Mouse (Mus musculus) G1E (cell line): ENCODE measurements at regions not wholly inside any gene's neighbourhood (a gene's known extent, or its start where the extent isn't known, plus 50 kb on each side); places are given as distances from the start of the nearest gene placed in this dataset.
"Not testable (repeated sequence)": the region's sequence is repeated elsewhere in the genome, so short reads cannot be mapped to it uniquely, and the experiment has no call there.

Source experiments
- ATAC-seq: 2 replicates; pipeline ENCODE4 v1.8.0; 2016; ENCODE audit warnings: mild to moderate bottlenecking; ENCODE audit not compliant: insufficient number of reproducible peaks, poor library complexity, low FRiP score, severe bottlenecking; ENCODE audit errors: extremely low read depth
- DNase-seq: peaks from one replicate; pipeline ENCODE4 v3.0.0; 2012; ENCODE audit warnings: low spot score
- H3K27me3 ChIP-seq: 2 replicates; pipeline ENCODE4 v1.6.1; 2012; ENCODE audit warnings: mild to moderate bottlenecking, low read length, inconsistent platforms; ENCODE audit not compliant: insufficient read depth
- H3K36me3 ChIP-seq: replicated peaks from 2 replicates; pipeline ENCODE3; 2012; ENCODE audit warnings: mild to moderate bottlenecking, inconsistent platforms
- H3K4me1 ChIP-seq: 2 replicates; pipeline ENCODE4 v1.6.1; 2012; ENCODE audit warnings: low read depth, low read length, inconsistent platforms, mixed read lengths; ENCODE audit not compliant: insufficient read depth
- H3K4me3 ChIP-seq: 2 replicates; pipeline ENCODE4 v1.5.1; 2012; ENCODE audit warnings: low read depth, mild to moderate bottlenecking, inconsistent platforms, low read length, moderate library complexity, mixed read lengths
- H3K9me3 ChIP-seq: replicated peaks from 2 replicates; pipeline ENCODE4 v1.6.1; 2012; ENCODE audit warnings: inconsistent platforms
- CTCF ChIP-seq: IDR thresholded peaks from 2 replicates; pipeline ENCODE4 v1.5.1; 2012; ENCODE audit warnings: low read depth, low read length, inconsistent platforms, mixed read lengths
- GATA1 ChIP-seq: IDR thresholded peaks from 2 replicates; pipeline ENCODE4 v1.6.1; 2012; ENCODE audit warnings: borderline replicate concordance, low read length, inconsistent platforms, mixed read lengths
- GATA2 ChIP-seq: IDR thresholded peaks from 2 replicates; pipeline ENCODE4 v1.6.1; 2012; ENCODE audit warnings: low read depth, low read length, inconsistent platforms, borderline replicate concordance
- POLR2AphosphoS5 ChIP-seq: IDR thresholded peaks from 2 replicates; pipeline ENCODE4 v1.6.1; 2012; ENCODE audit warnings: low read depth, low read length, inconsistent platforms; ENCODE audit not compliant: insufficient replicate concordance
- TAL1 ChIP-seq: conservative IDR thresholded peaks from 2 replicates; pipeline ENCODE4 v1.6.1; 2012; ENCODE audit warnings: low read depth, low read length, inconsistent platforms, mixed read lengths

DNA sequence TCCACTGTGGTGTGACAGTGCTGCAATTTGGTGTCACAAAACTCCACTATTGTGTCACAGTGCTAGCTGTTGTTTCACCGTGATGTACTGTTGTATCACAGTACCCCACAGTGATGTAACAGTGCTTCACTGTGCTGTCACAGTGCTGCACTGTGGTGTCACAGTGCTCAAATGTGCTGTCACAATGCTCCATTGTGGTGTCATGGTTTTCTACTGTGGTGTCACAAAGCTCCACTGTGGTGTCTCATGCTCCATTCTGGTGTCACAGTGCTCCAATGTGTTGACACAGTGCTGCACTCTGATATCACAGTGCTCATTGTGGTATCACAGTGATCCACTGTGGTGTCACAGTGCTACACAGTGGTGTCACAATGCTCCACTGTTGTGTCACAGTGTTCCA lies 91.3 kb upstream of the Scaf8 start:
- Histone ChIP-seq H3K36me3 (no peaks in the 10 kb centered on the region), H3K27me3 (no peaks in the 10 kb centered on the region), H3K4me3 (no peak overlapping the region), H3K9me3 (peaks cover 85% of the 10 kb centered on the region), H3K4me1 (no peaks in the 10 kb centered on the region)
- DNase-seq (no peak), ATAC-seq (no peak)
- no peak for TF ChIP-seq GATA1
- TF ChIP-seq TAL1 = no peak
- TF ChIP-seq GATA2 = no peak
- TF ChIP-seq POLR2AphosphoS5 = no peak
- TF ChIP-seq CTCF = no peak

DNA sequence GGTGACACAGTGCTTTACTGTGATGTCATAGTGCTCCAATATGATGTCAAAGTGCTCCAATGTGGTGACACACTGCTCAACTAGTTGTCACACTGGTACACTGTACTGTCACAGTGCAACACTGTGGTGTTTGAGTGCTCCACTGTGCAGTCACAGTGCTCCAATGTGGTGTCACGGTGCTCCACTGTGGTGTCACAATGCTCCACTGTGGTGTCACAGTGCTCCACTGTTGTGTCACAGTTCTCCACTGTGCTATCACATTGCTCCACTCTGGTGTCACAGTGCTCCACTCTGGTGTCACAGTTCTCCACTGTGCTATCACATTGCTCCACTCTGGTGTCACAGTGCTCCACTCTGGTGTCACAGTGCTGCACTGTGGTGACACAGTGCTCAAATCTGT lies 87.9 kb upstream of the Scaf8 start:
- ATAC-seq, H3K27me3 ChIP-seq, H3K4me3 ChIP-seq, H3K36me3 ChIP-seq, DNase-seq, H3K4me1 ChIP-seq: not testable (repeated sequence)
- peaks cover 86% of the 10 kb centered on the region for H3K9me3 ChIP-seq

DNA sequence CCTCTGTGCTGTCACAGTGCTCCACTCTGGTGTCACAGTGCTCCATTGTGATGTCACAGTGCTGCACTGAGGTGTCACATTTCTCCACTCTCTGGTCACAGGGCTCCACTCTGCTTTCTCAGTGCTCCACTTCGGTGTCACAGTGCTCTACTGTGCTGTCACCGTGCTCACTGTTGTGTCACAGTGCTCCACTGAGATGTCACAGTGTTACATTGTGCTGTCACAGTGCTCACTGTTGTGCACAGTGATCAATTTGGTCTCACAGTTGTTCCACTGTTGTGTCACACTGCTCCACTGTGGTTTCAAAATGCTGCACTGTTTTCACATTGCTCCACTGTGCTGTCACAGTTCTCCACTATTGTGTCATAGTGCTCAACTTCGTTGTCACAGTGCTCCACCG lies 87.4 kb upstream of the Scaf8 start:
- no peaks in the 10 kb centered on the region for H3K27me3 ChIP-seq
- H3K4me1 ChIP-seq = no peaks in the 10 kb centered on the region; the same call in 1 of the 2 replicates
- no peaks in the 10 kb centered on the region for H3K36me3 ChIP-seq
- H3K4me3 ChIP-seq = no peak overlapping the region
- peaks cover 86% of the 10 kb centered on the region for H3K9me3 ChIP-seq
- no peak for TF ChIP-seq TAL1
- no peak for TF ChIP-seq GATA2
- TF ChIP-seq GATA1 = no peak
- TF ChIP-seq CTCF = no peak
- no peak for TF ChIP-seq POLR2AphosphoS5
- ATAC-seq = no peak
- DNase-seq = no peak

DNA sequence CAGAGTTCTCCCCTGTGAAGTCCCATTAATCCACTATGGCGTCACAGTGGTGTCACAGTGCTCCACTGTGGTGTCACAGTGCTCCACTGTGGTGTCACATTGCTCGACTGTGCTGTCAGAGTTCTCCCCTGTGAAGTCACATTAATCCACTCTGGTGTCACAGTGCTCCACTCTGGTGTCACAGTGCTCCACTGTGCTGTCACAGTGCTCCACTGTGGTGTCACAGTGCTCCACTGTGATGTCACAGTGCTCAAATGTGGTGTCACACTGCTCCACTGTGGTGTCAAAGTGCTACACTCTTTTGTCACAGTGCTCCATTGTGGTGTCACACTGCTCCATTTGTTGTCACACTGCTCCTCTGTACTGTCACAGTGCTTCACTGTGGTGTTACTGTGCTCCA lies 85.0 kb upstream of the Scaf8 start:
- H3K27me3 ChIP-seq, DNase-seq, ATAC-seq, H3K4me1 ChIP-seq, H3K36me3 ChIP-seq, H3K4me3 ChIP-seq: not testable (repeated sequence)
- peaks cover 85% of the 10 kb centered on the region for H3K9me3 ChIP-seq

DNA sequence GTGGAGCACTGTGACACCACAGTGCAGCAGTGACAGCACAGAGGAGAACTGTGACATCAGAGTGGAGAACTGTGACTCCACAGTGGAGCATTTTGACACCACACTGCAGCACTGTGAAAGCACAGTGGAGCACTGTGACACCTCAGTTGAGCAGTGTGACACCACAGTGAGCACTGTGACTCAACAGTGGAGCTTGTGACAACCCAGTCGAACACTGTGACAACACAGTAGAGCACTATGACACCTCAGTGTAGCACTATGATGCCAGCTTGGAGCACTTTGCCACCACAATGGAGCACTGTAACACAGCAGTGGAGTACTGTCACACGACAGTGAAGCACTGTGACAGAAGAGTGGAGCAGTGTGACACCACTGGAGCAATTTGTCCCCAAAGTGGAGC lies 79.7 kb upstream of the Scaf8 start:
- Histone ChIP-seq H3K4me3 (no peak overlapping the region), H3K27me3 (no peaks in the 10 kb centered on the region), H3K36me3 (no peaks in the 10 kb centered on the region), H3K9me3 (peaks cover 40% of the 10 kb centered on the region), H3K4me1 (no peaks in the 10 kb centered on the region; the same call in 1 of the 2 replicates)
- no peak for DNase-seq
- no peak for ATAC-seq
- TF ChIP-seq CTCF (no peak), GATA1 (no peak), GATA2 (no peak), POLR2AphosphoS5 (no peak), TAL1 (no peak)

DNA sequence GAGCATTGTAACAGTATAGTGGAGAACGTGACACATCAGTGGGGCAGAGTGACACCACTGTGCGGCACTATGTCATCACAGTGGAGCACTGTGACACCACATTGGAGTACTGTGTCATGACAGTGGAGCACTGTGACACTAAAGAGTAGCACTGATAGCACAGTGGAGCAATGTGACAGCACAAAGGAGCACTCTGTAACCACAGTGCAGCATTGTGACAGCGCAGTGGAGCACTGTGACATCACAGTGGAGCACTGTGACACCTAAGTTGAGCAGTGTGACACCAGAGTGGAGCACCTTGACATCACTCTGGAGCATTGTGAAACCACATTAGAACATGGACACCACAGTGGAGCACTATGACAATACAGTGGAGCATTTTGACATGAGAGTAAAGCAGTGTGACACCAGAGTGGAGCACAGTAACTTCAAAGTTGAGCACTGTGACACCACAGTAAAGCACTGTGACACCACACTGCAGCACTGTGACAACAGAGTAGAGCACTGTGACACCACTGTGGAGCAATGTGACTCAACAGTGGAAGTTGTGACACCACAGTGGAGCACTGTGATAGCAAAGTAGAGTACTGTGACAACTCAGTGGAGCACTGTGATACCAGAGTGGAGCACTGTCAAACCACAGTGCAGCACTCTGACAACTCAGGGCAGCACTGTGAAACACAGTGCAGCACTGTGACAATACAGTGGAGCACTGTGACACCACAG lies 77.5 kb upstream of the Scaf8 start:
- no peak for DNase-seq

DNA sequence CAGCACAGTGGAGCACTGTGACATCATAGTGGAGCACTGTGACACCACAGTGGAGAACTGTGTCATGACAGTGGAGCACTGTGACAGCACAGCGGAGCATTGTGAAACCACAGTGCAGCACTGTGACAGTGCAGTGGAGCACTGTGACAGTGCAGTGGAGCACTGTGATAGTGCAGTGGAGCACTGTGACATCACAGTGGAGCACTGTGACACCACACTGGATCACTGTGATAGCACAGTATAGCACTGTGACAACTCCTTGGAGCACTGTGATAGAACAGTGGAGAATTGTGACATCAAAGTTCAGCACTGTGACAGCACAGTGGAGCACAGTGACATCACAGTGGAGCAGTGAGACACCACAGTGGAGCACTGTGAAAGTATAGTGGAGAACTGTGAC lies 76.7 kb upstream of the Scaf8 start:
- Histone ChIP-seq H3K9me3 (peaks cover 12% of the 10 kb centered on the region; the same call in 1 of the 2 replicates), H3K27me3 (no peaks in the 10 kb centered on the region), H3K4me1 (no peaks in the 10 kb centered on the region), H3K4me3 (no peak overlapping the region; the same call in 1 of the 2 replicates), H3K36me3 (no peaks in the 10 kb centered on the region)
- no peak for DNase-seq
- no peak for ATAC-seq
- no peak for TF ChIP-seq GATA2

More for the DNA sequence above, 77.5 kb upstream of the Scaf8 start:
- H3K4me1 ChIP-seq = no peaks in the 10 kb centered on the region
- H3K36me3 ChIP-seq = no peaks in the 10 kb centered on the region
- H3K27me3 ChIP-seq = no peaks in the 10 kb centered on the region
- H3K9me3 ChIP-seq = peaks cover 18% of the 10 kb centered on the region
- TF ChIP-seq CTCF (no peak), GATA1 (no peak), GATA2 (no peak), POLR2AphosphoS5 (no peak), TAL1 (no peak)
- ATAC-seq = no peak
- no peak overlapping the region for H3K4me3 ChIP-seq

DNA sequence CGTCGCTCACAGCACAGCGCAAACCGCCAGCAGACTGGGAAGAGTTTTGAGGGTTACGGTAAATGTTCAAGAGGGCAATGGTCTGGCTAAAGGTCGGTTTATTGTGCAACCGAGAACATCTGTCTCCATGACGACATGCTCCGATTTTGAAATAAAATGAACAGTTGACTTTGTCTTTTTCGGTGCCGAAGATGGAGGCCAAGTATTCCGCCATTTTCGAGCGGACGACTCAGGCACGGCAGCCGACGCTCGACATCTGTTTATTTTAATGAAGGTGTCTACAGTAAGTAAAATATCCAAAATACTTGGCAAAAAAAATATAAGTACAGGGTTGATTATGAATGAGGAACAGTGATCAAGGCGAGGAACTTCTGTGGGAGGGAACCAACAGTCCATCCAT lies 70.3 kb upstream of the Scaf8 start:
- ATAC-seq, H3K27me3 ChIP-seq, H3K4me1 ChIP-seq, H3K36me3 ChIP-seq, H3K9me3 ChIP-seq, DNase-seq, H3K4me3 ChIP-seq: not testable (repeated sequence)

DNA sequence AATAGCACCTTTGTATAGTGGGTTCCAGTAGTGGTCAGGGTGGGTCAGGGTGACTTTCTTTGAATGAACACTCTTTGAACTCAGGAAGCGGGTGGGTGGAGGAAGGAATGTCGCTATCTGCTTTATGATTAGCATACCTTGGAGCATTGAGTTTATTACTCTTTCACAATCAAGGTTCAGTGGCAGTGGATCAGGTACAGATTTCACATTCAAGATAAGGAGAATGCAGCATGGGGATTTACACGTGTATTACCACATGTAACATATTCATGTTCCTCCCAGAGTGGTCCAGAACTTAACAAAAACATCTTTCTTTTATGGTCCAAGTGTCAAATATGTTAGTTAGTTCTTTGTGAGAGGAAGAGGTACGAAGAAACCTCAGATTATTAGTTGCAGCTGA lies 60.9 kb upstream of the Scaf8 start:
- not testable (repeated sequence) for DNase-seq, H3K27me3 ChIP-seq, H3K9me3 ChIP-seq, H3K36me3 ChIP-seq, ATAC-seq, H3K4me3 ChIP-seq, H3K4me1 ChIP-seq

DNA sequence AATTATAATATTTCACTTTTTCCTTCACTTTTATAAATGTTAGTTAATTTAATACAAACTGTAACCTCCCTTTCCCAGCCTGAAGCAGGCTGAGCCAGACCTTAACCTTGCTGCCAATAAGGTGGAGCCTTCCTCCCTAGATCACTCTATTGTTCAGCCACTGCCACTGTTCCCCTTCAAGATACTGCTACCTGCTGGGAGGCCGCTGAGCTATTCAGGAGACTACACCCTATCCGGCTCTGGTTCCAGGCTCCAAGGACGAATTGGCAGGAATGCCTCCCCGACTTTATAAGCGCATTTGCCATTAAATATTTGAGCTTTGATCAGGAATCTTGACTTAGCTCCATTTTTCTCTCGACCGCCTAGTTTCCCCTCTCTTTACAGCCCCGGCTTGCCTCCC lies 59.9 kb upstream of the Scaf8 start:
- not testable (repeated sequence) for ATAC-seq

More for the DNA sequence above, 59.9 kb upstream of the Scaf8 start:
- not testable (repeated sequence) for DNase-seq, H3K4me3 ChIP-seq, H3K27me3 ChIP-seq, H3K4me1 ChIP-seq, H3K9me3 ChIP-seq, H3K36me3 ChIP-seq
